Mouse (Mus musculus): Measurements from ENCODE around the gene Kif2a. TPM values are rescaled to one million over a fixed set of nuclear protein-coding genes. Genes with fewer than 3 reads are reported as not detected.

The Kif2a gene
- total and polyA plus RNA-seq, 3 experiments, result 16.3 to 85.5 (median 21.1) TPM

DNA sequence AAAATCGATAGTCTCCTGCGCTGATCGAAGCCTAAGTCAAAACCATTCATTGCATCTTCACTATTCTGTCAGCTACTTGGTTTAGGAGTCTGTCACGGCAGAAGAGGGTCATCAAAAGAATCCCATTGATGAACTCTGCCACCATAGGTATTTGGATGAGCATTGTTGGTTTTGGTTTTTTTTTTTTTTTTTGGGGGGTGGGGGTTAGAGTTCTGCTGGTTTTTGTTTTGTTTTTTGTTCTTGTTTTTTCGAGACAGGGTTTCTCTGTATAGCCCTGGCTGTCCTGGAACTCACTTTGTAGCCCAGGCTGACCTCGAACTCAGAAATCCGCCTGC is 84.8 kb downstream of the Kif2a start:
- no peak for DNase-seq (ENCODE audit: extremely low read depth)
- dilution Hi-C loops (cut with MboI; ENCODE audit: extremely low pct_ligation_motif_present, extremely low pct_unique_long_range_greater_than_20kb, low sequenced_read_pairs), result no loop called here

DNA sequence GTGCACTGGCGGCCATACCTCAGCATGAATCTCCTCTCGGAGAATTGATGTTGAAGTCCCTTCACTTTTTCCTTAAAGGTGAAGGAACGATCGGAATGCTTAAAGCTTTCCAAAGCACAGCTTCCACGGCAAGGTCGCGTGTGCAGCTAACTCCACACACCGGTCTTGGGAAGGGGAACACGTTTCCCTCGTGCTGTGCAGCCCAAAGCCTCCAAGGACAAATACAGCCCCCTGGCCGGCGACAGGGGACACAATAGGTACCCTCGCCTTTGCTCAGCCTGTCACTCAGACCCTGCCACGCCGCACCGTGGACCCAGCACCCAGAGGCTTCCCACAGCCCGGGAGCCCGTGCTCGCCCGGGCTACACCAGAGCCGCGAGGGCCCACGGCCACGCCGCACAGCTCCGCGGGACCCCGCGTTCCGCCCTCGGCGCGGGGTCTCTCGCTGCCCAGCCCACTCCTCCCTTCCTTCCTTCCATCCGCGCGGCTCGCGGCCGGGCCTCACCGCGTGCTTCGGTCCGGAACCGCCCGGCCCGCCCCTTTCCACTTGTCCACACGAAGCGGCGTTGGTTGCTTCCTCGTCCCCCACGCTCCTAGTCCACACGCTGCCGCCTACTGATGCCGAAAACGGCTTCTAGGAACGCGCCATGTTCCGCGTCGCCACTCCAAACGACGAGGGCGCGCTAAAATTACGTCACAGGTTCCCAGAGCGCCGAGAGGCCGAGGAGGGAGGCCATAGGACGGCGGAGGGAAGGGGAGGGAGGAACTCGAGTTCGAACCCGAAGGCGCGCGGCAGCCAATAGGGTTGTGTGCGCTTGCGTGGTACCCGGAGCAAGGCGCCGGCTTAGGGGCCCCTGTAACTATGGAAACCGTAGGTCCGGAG is 85.4 kb downstream of the Kif2a start, which contains the start of gene Ipo11:
Gene Ipo11, minus strand, starts transcription at position 703 of the 882 bp plus-strand sequence.
- Histone ChIP-seq H3K36me3 (replicated peaks in 1 of 2; ENCODE audit: control insufficient read depth in 1 of 2, insufficient read depth in 1 of 2, low read length in 1 of 2) (peaks cover 0 to 11% of the 10 kb centered on the region in 2 experiments), H3K4me2 (ENCODE audit: insufficient read depth, low read depth, poor library complexity, severe bottlenecking) (peak within 1 kb of the TSS; percentile 53; the same call in 1 of the 2 replicates), H3K27me3 (replicated peaks) (no peaks in the 10 kb centered on the region), H3K9me3 (replicated peaks; ENCODE audit: low read length) (no peaks in the 10 kb centered on the region), H3K79me2 (replicated peaks; ENCODE audit: control insufficient read depth, extremely low read depth, insufficient read depth, poor library complexity, severe bottlenecking) (peaks cover 44% of the 10 kb centered on the region), H3K9ac (ENCODE audit: insufficient read depth, low read depth) (peak within 1 kb of the TSS; percentile 57), H3K4me3 (replicated peaks in 1 of 3; ENCODE audit: low read depth in 2 of 3, low read length in 2 of 3, poor library complexity in 1 of 3) (peak within 1 kb of the TSS; percentile 75 to 93 (median 91)), H3K4me1 (ENCODE audit: control insufficient read depth in 1 of 2, insufficient read depth in 2 of 2) (peaks cover 2 to 30% of the 10 kb centered on the region in 2 experiments; a peak in 3 of 4 replicates), H3K27ac (ENCODE audit: insufficient read depth, low read depth) (peak within 1 kb of the TSS; percentile 58)
- dilution Hi-C loops (cut with MboI; ENCODE audit: extremely low pct_ligation_motif_present, extremely low pct_unique_long_range_greater_than_20kb, low sequenced_read_pairs), result no loop called here
- DNase-seq (ENCODE audit: extremely low read depth), result peak; percentile 97
- in situ Hi-C loops (cut with MboI; ENCODE audit: low pct_ligation_motif_present, low pct_unique_long_range_greater_than_20kb, low sequenced_read_pairs), result no loop called here
- TF ChIP-seq BHLHE40 (IDR thresholded peaks at IDR 0.05; ENCODE audit: low read depth, low read length) (no peak), RAD21 (IDR thresholded peaks at IDR 0.05; ENCODE audit: low read depth, low read length) (no peak), MEF2A (IDR thresholded peaks at IDR 0.05; ENCODE audit: borderline replicate concordance, low read depth, low read length) (peak; percentile 61), TCF12 (IDR thresholded peaks at IDR 0.05; ENCODE audit: low read depth, low read length) (peak; percentile 74), SMC3 (IDR thresholded peaks at IDR 0.05; ENCODE audit: low read depth, low read length) (no peak), IRF4 (IDR thresholded peaks at IDR 0.05; ENCODE audit: low read depth, low read length) (peak; percentile 74), USF1 (IDR thresholded peaks at IDR 0.05; ENCODE audit: low read depth, low read length) (no peak), MAX (IDR thresholded peaks at IDR 0.05; ENCODE audit: low read length) (peak; percentile 79; the same call in 1 of the 2 replicates), NRF1 (IDR thresholded peaks at IDR 0.05; ENCODE audit: low read depth, low read length) (peak; percentile 80), ELF1 (IDR thresholded peaks at IDR 0.05; ENCODE audit: low read depth, low read length) (peak; percentile 81), CHD1 (IDR thresholded peaks at IDR 0.05; ENCODE audit: low read depth, low read length) (no peak), MXI1 (IDR thresholded peaks at IDR 0.05; ENCODE audit: low read depth, low read length) (peak; percentile 93), ZMIZ1 (IDR thresholded peaks at IDR 0.05; ENCODE audit: low read depth, low read length) (peak; percentile 74), JUND (conservative IDR thresholded peaks at IDR 0.05; ENCODE audit: low read depth, low read length) (no peak), ZKSCAN1 (IDR thresholded peaks at IDR 0.05; ENCODE audit: borderline replicate concordance, low read depth, low read length) (no peak), KAT2A (IDR thresholded peaks at IDR 0.05; ENCODE audit: insufficient replicate concordance, low read length) (peak; percentile 85; the same call in 1 of the 2 replicates), MAZ (IDR thresholded peaks at IDR 0.05; ENCODE audit: low read depth, low read length) (peak; percentile 60; the same call in 1 of the 2 replicates), CTCF (conservative IDR thresholded peaks at IDR 0.05 in 1 of 2, IDR thresholded peaks at IDR 0.05 in 1 of 2; ENCODE audit: low read depth in 2 of 2, low read length in 2 of 2) (no peak), USF2 (conservative IDR thresholded peaks at IDR 0.05; ENCODE audit: low read depth, low read length) (no peak), HCFC1 (IDR thresholded peaks at IDR 0.05; ENCODE audit: low read depth, low read length) (peak; percentile 90), PAX5 (IDR thresholded peaks at IDR 0.05; ENCODE audit: low read length) (no peak), RCOR1 (conservative IDR thresholded peaks at IDR 0.05; ENCODE audit: low read depth, low read length) (no peak), ZC3H11A (IDR thresholded peaks at IDR 0.05; ENCODE audit: low read depth, low read length) (no peak), GABPA (IDR thresholded peaks at IDR 0.05; ENCODE audit: insufficient replicate concordance, low read depth, low read length) (peak; percentile 36; the same call in 1 of the 2 replicates), EP300 (IDR thresholded peaks at IDR 0.05; ENCODE audit: low read length) (no peak), JUN (IDR thresholded peaks at IDR 0.05; ENCODE audit: insufficient read depth, low read depth, low read length) (no peak), TBP (conservative IDR thresholded peaks at IDR 0.05; ENCODE audit: low read depth, low read length) (no peak)

More for the DNA sequence above, 84.8 kb downstream of the Kif2a start:
- H3K27ac ChIP-seq (ENCODE audit: insufficient read depth, low read depth), result no peak overlapping the region
- peak overlapping the region; percentile 9; the same call in 1 of the 2 replicates for H3K4me2 ChIP-seq (ENCODE audit: insufficient read depth, low read depth, poor library complexity, severe bottlenecking)
- H3K4me1 ChIP-seq (ENCODE audit: control insufficient read depth in 1 of 2, insufficient read depth in 2 of 2), result peaks cover 2 to 31% of the 10 kb centered on the region in 2 experiments; a peak in 3 of 4 replicates
- H3K4me3 ChIP-seq (replicated peaks in 1 of 3; ENCODE audit: low read depth in 2 of 3, low read length in 2 of 3, poor library complexity in 1 of 3), result peak overlapping the region; percentile 75 to 91 (median 79)
- H3K27me3 ChIP-seq (replicated peaks), result no peaks in the 10 kb centered on the region
- TF ChIP-seq POLR2A (IDR thresholded peaks at IDR 0.05; ENCODE audit: low read depth, low read length), result no peak
- TF ChIP-seq USF2 (conservative IDR thresholded peaks at IDR 0.05; ENCODE audit: low read depth, low read length), result no peak
- no peak for TF ChIP-seq MAX (IDR thresholded peaks at IDR 0.05; ENCODE audit: low read length)
- no peak for TF ChIP-seq ZC3H11A (IDR thresholded peaks at IDR 0.05; ENCODE audit: low read depth, low read length)
- no peak for TF ChIP-seq POLR2AphosphoS2 (IDR thresholded peaks at IDR 0.05; ENCODE audit: low read depth, low read length)
- TF ChIP-seq ZNF384 (IDR thresholded peaks at IDR 0.05; ENCODE audit: low read depth, low read length), result peak; percentile 78
- no peak for TF ChIP-seq CHD2 (IDR thresholded peaks at IDR 0.05; ENCODE audit: low read length)
- TF ChIP-seq ZKSCAN1 (IDR thresholded peaks at IDR 0.05; ENCODE audit: borderline replicate concordance, low read depth, low read length), result no peak
- 0 out of 2 replicates have a peak, but pooled peaks have one; percentile 55 for TF ChIP-seq CHD1 (IDR thresholded peaks at IDR 0.05; ENCODE audit: low read depth, low read length)
- no peak for TF ChIP-seq EP300 (IDR thresholded peaks at IDR 0.05; ENCODE audit: low read length)
- H3K36me3 ChIP-seq (replicated peaks in 1 of 2; ENCODE audit: control insufficient read depth in 1 of 2, insufficient read depth in 1 of 2, low read length in 1 of 2), result peaks cover 0 to 11% of the 10 kb centered on the region in 2 experiments
- peak overlapping the region; percentile 24; the same call in 1 of the 2 replicates for H3K9ac ChIP-seq (ENCODE audit: insufficient read depth, low read depth)
- in situ Hi-C loops (cut with MboI; ENCODE audit: low pct_ligation_motif_present, low pct_unique_long_range_greater_than_20kb, low sequenced_read_pairs), result no loop called here
- no peaks in the 10 kb centered on the region for H3K9me3 ChIP-seq (replicated peaks; ENCODE audit: low read length)
- peaks cover 38% of the 10 kb centered on the region for H3K79me2 ChIP-seq (replicated peaks; ENCODE audit: control insufficient read depth, extremely low read depth, insufficient read depth, poor library complexity, severe bottlenecking)

Measured in CH12.LX (cell line).